Mouse (Mus musculus) spleen, adult 2 months (tissue): Measurements from ENCODE around the gene Lcmt1. TPM values are rescaled to one million over a fixed set of nuclear protein-coding genes. Genes with fewer than 3 reads are reported as not detected.
A peak's percentile ranks its signal among the peaks of the same experiment; 100 is the strongest.

Source experiments
- DNase-seq, 2 experiments: peaks; one replicate each; pipeline versions ENCODE4 v3.0.0 to v3.0.0-alpha.2; 2012 to 2021; ENCODE audit warnings: low spot score in 2 of 2, low read depth in 1 of 2
- H3K27ac ChIP-seq: fragments of 200-500 bp; 2 replicates; pipeline ENCODE4 v1.5.1; 2012; ENCODE audit warnings: low read length, inconsistent platforms; ENCODE audit not compliant: insufficient read depth
- H3K27me3 ChIP-seq: fragments of 200-500 bp; 2 replicates; pipeline ENCODE4 v1.6.1; 2012; ENCODE audit warnings: mild to moderate bottlenecking, moderate library complexity, low read length, inconsistent platforms; ENCODE audit not compliant: control insufficient read depth, insufficient read depth
- H3K36me3 ChIP-seq: fragments of 200-500 bp; 2 replicates; pipeline ENCODE4 v1.6.1; 2012; ENCODE audit warnings: mild to moderate bottlenecking, low read length, inconsistent platforms; ENCODE audit not compliant: control insufficient read depth, insufficient read depth
- H3K4me1 ChIP-seq: fragments of 200-500 bp; 2 replicates; pipeline ENCODE4 v1.6.1; 2011; ENCODE audit warnings: inconsistent platforms; ENCODE audit not compliant: control insufficient read depth, insufficient read depth, insufficient read length
- H3K4me3 ChIP-seq: fragments of 200-500 bp; 2 replicates; pipeline ENCODE4 v1.5.1; 2011; ENCODE audit warnings: mild to moderate bottlenecking, inconsistent platforms; ENCODE audit not compliant: insufficient read depth, insufficient read length; ENCODE audit errors: extremely low read depth
- CTCF ChIP-seq: fragments of 200-500 bp; IDR thresholded peaks from 2 replicates; pipeline ENCODE4 v1.5.1; 2011; ENCODE audit warnings: mild to moderate bottlenecking, inconsistent platforms; ENCODE audit not compliant: insufficient read depth, insufficient read length, insufficient replicate concordance; ENCODE audit errors: extremely low read depth
- POLR2A ChIP-seq: fragments of 200-500 bp; IDR thresholded peaks from 2 replicates; pipeline ENCODE4 v1.6.1; 2011; ENCODE audit warnings: low read depth, low read length, inconsistent platforms
- WGBS: fragments of 180-500 bp; shearing (Covaris S2); methylation state at CpG from one replicate; pipeline ENCODE4 v1.1.7; 2018; 5-methylcytosine and 5-hydroxymethylcytosine counted together
- polyA plus RNA-seq: library from polyadenylated mRNA; depleted of rRNA; stranded (reverse); fragments of >200 nt; gene quantifications from 2 replicates; pipeline ENCODE4 v1.2.3, GENCODE M21; 2012

The Lcmt1 gene
- polyA plus RNA-seq, 1 experiment: 9.3 TPM

GRCm38 (mm10) chr7:123396900-123397299, 27.3 kb downstream of the Lcmt1 start:
- WGBS: 96% methylated on average over 5 of the region's 5 CpGs
- TF ChIP-seq POLR2A: no peak
- TF ChIP-seq CTCF: no peak
- Histone ChIP-seq H3K27me3 (no peaks in the 10 kb centered on the region), H3K4me3 (no peak overlapping the region), H3K4me1 (no peaks in the 10 kb centered on the region), H3K27ac (no peak overlapping the region), H3K36me3 (peaks cover 1% of the 10 kb centered on the region; the same call in 1 of the 2 replicates)
- no peak for DNase-seq

GRCm38 (mm10) chr7:123397369-123397768, 27.8 kb downstream of the Lcmt1 start:
- 47% methylated on average over 8 of the region's 8 CpGs for WGBS
- Histone ChIP-seq H3K27ac (no peak overlapping the region), H3K4me1 (no peaks in the 10 kb centered on the region), H3K36me3 (peaks cover 1% of the 10 kb centered on the region; the same call in 1 of the 2 replicates), H3K27me3 (no peaks in the 10 kb centered on the region), H3K4me3 (no peak overlapping the region)
- no peak for TF ChIP-seq CTCF
- TF ChIP-seq POLR2A: no peak
- peak in 1 of 2 experiments; percentile 17 for DNase-seq

- no peaks in the 10 kb centered on the region for H3K4me1 ChIP-seq
- DNase-seq: no peak
- peaks cover 1% of the 10 kb centered on the region; the same call in 1 of the 2 replicates for H3K36me3 ChIP-seq
- no peak overlapping the region for H3K27ac ChIP-seq
- no peaks in the 10 kb centered on the region for H3K27me3 ChIP-seq
- H3K4me3 ChIP-seq: no peak overlapping the region
- TF ChIP-seq CTCF: no peak
- TF ChIP-seq POLR2A: no peak
- WGBS: 89% methylated on average over 8 of the region's 8 CpGs
These were observed 28.3 kb downstream of the Lcmt1 start for GRCm38 (mm10) chr7:123397931-123398330.

- Histone ChIP-seq H3K27me3 (no peaks in the 10 kb centered on the region), H3K4me3 (no peak overlapping the region), H3K4me1 (no peaks in the 10 kb centered on the region), H3K36me3 (peaks cover 4% of the 10 kb centered on the region), H3K27ac (no peak overlapping the region)
- peak in 1 of 2 experiments; percentile 32 for DNase-seq
- 47% methylated on average over 7 of the region's 7 CpGs for WGBS
- TF ChIP-seq CTCF: peak; percentile 31; the same call in 1 of the 2 replicates
- no peak for TF ChIP-seq POLR2A
These were observed 29.2 kb downstream of the Lcmt1 start for GRCm38 (mm10) chr7:123398828-123399227.

GRCm38 (mm10) chr7:123399286-123399685, 29.7 kb downstream of the Lcmt1 start:
- DNase-seq: no peak

GRCm38 (mm10) chr7:123401121-123401520, 31.5 kb downstream of the Lcmt1 start:
- no peak for TF ChIP-seq CTCF
- no peak for TF ChIP-seq POLR2A
- Histone ChIP-seq H3K36me3 (peaks cover 4% of the 10 kb centered on the region), H3K27ac (no peak overlapping the region), H3K27me3 (no peaks in the 10 kb centered on the region), H3K4me1 (no peaks in the 10 kb centered on the region), H3K4me3 (no peak overlapping the region)
- 93% methylated on average over 3 of the region's 3 CpGs for WGBS
- no peak for DNase-seq

More at GRCm38 (mm10) chr7:123399286-123399685, 29.7 kb downstream of the Lcmt1 start:
- no peak overlapping the region for H3K4me3 ChIP-seq
- peaks cover 4% of the 10 kb centered on the region for H3K36me3 ChIP-seq
- WGBS: 85% methylated on average over 4 of the region's 4 CpGs
- H3K4me1 ChIP-seq: no peaks in the 10 kb centered on the region
- no peak overlapping the region for H3K27ac ChIP-seq
- no peaks in the 10 kb centered on the region for H3K27me3 ChIP-seq
- TF ChIP-seq POLR2A: no peak
- no peak for TF ChIP-seq CTCF

- WGBS: 91% methylated on average over 6 of the region's 6 CpGs
- no peaks in the 10 kb centered on the region for H3K27me3 ChIP-seq
- H3K4me3 ChIP-seq: no peak overlapping the region
- no peaks in the 10 kb centered on the region for H3K4me1 ChIP-seq
- TF ChIP-seq POLR2A: no peak
- no peak for TF ChIP-seq CTCF
- peaks cover 4% of the 10 kb centered on the region for H3K36me3 ChIP-seq
- no peak for DNase-seq
- no peak overlapping the region for H3K27ac ChIP-seq
These were observed 34.6 kb downstream of the Lcmt1 start for GRCm38 (mm10) chr7:123404198-123404597.
